Mouse (Mus musculus) intestine, postnatal 0 days (tissue): ENCODE measurements around the gene Cfap97. TPM values are rescaled to one million over a fixed set of nuclear protein-coding genes. Genes with fewer than 3 reads are reported as not detected.
"Not testable (repeated sequence)": the region's sequence is repeated elsewhere in the genome, so short reads cannot be mapped to it uniquely, and the experiment has no call there.

ENCODE experiments used
- ATAC-seq: fragments of 200-750 bp; cut with Nextera tagmentation; 2 replicates; pipeline ENCODE4 v1.8.0; 2017; ENCODE audit warnings: mild to moderate bottlenecking, moderate TSS enrichment, moderate library complexity
- H3K27ac ChIP-seq: fragments of 300-500 bp; sonication (generic); 2 replicates; pipeline ENCODE4 v1.5.1; 2014; ENCODE audit warnings: mild to moderate bottlenecking, low read depth, low read length, moderate library complexity
- H3K27me3 ChIP-seq: fragments of 300-500 bp; sonication (generic); replicated peaks from 2 replicates; pipeline ENCODE4 v1.6.1; 2014; ENCODE audit warnings: low read length, mixed read lengths; ENCODE audit not compliant: control insufficient read depth, insufficient read depth
- H3K36me3 ChIP-seq: fragments of 300-500 bp; sonication (generic); 2 replicates; pipeline ENCODE4 v1.6.1; 2014; ENCODE audit warnings: mild to moderate bottlenecking, moderate library complexity; ENCODE audit not compliant: control insufficient read depth, insufficient read depth
- H3K4me1 ChIP-seq: fragments of 300-500 bp; sonication (generic); replicated peaks from 2 replicates; pipeline ENCODE4 v1.6.1; 2014; ENCODE audit warnings: antibody characterized with exemption, low read length, mixed read lengths; ENCODE audit not compliant: control insufficient read depth, insufficient read depth
- H3K4me2 ChIP-seq: fragments of 300-500 bp; sonication (generic); replicated peaks from 2 replicates; pipeline ENCODE4 v1.6.1; 2014; ENCODE audit warnings: low read depth, mild to moderate bottlenecking, moderate library complexity
- H3K4me3 ChIP-seq: fragments of 300-500 bp; sonication (generic); 2 replicates; pipeline ENCODE4 v1.5.1; 2014; ENCODE audit warnings: low read depth, low read length
- H3K9ac ChIP-seq: fragments of 300-500 bp; sonication (generic); 2 replicates; pipeline ENCODE4 v1.6.1; 2014; ENCODE audit warnings: mild to moderate bottlenecking, low read depth, low read length
- H3K9me3 ChIP-seq: fragments of 300-500 bp; sonication (generic); 2 replicates; pipeline ENCODE4 v1.6.1; 2016; ENCODE audit warnings: mixed run types; ENCODE audit not compliant: control insufficient read depth
- CTCF ChIP-seq: sonication (generic); IDR thresholded peaks from 2 replicates; pipeline ENCODE4 v1.5.1; 2016; ENCODE audit warnings: low read depth, mild to moderate bottlenecking, control low read depth, antibody characterized with exemption, moderate library complexity
- WGBS: fragments of 180-500 bp; shearing (Covaris S2); extraction: QIAGEN DNeasy Blood & Tissue Kit; methylation state at CpG from one replicate; pipeline ENCODE4 v1.1.7; 2014; 5-methylcytosine and 5-hydroxymethylcytosine counted together
- polyA plus RNA-seq: library from polyadenylated mRNA; unstranded; fragments of >200 nt; fragmentation: Nextera tagmentation; extraction: Ambion mirVana; gene quantifications from 2 replicates; pipeline ENCODE4 v1.2.1, GENCODE M21; 2015

The Cfap97 gene
- polyA plus RNA-seq = 15.2 and 17.1 TPM in 2 replicates

- H3K36me3 ChIP-seq = no peaks in the 10 kb centered on the region
- peak within 1 kb of the TSS; percentile 93 for H3K9ac ChIP-seq
- peak within 1 kb of the TSS; percentile 83 for H3K4me3 ChIP-seq
- no peaks in the 10 kb centered on the region for H3K4me1 ChIP-seq
- WGBS = 1% methylated on average over 55 of the region's 75 CpGs
- 0 out of 2 replicates have a peak, but pooled peaks have one; percentile 6 for TF ChIP-seq CTCF
- peak; percentile 66 for ATAC-seq
- no peaks in the 10 kb centered on the region for H3K9me3 ChIP-seq
- H3K27ac ChIP-seq = peak within 1 kb of the TSS; percentile 81
- no peaks in the 10 kb centered on the region for H3K27me3 ChIP-seq
- peak within 1 kb of the TSS; percentile 93 for H3K4me2 ChIP-seq
Observed at GRCm38 (mm10) chr8:46151202-46152062, at the start of gene Cfap97. Gene Cfap97 (plus strand): TSS chr8:46151771.

GRCm38 (mm10) chr8:46103434-46103833 lies 48.1 kb upstream of the Cfap97 start:
- ATAC-seq = no peak
- WGBS = 92% methylated on average over 11 of the region's 11 CpGs

GRCm38 (mm10) chr8:46107690-46108089 lies 43.9 kb upstream of the Cfap97 start:
- Histone ChIP-seq H3K36me3 (peaks cover 28% of the 10 kb centered on the region), H3K4me3 (no peak overlapping the region), H3K27me3 (no peaks in the 10 kb centered on the region), H3K4me2 (no peak overlapping the region), H3K4me1 (no peaks in the 10 kb centered on the region), H3K27ac (no peak overlapping the region), H3K9ac (no peak overlapping the region), H3K9me3 (no peaks in the 10 kb centered on the region)
- no peak for ATAC-seq
- no peak for TF ChIP-seq CTCF

More at GRCm38 (mm10) chr8:46103434-46103833, 48.1 kb upstream of the Cfap97 start:
- Histone ChIP-seq H3K36me3 (peaks cover 39% of the 10 kb centered on the region), H3K27ac (no peak overlapping the region), H3K4me1 (no peaks in the 10 kb centered on the region), H3K4me3 (no peak overlapping the region), H3K4me2 (no peak overlapping the region), H3K9me3 (0 out of 2 replicates have a peak, but pooled peaks cover 7% of the 10 kb centered on the region), H3K27me3 (no peaks in the 10 kb centered on the region), H3K9ac (no peak overlapping the region)
- no peak for TF ChIP-seq CTCF

- 0 out of 2 replicates have a peak, but pooled peaks have one; percentile 17 for TF ChIP-seq CTCF
- H3K4me1 ChIP-seq, H3K27ac ChIP-seq, H3K4me2 ChIP-seq, H3K9ac ChIP-seq, ATAC-seq, H3K9me3 ChIP-seq, H3K4me3 ChIP-seq, H3K27me3 ChIP-seq: not testable (repeated sequence)
- H3K36me3 ChIP-seq = peaks cover 24% of the 10 kb centered on the region; the same call in 1 of the 2 replicates
Observed at GRCm38 (mm10) chr8:46113421-46114170, 38.0 kb upstream of the Cfap97 start.

- no peak overlapping the region for H3K4me2 ChIP-seq
- no peaks in the 10 kb centered on the region for H3K4me1 ChIP-seq
- 81% methylated on average over 3 of the region's 3 CpGs for WGBS
- TF ChIP-seq CTCF = no peak
- peaks cover 20% of the 10 kb centered on the region for H3K36me3 ChIP-seq
- no peak overlapping the region for H3K27ac ChIP-seq
- no peaks in the 10 kb centered on the region for H3K9me3 ChIP-seq
- H3K9ac ChIP-seq = no peak overlapping the region
- H3K4me3 ChIP-seq = no peak overlapping the region
- ATAC-seq = no peak
- no peaks in the 10 kb centered on the region for H3K27me3 ChIP-seq
Observed at GRCm38 (mm10) chr8:46117172-46117571, 34.4 kb upstream of the Cfap97 start.

GRCm38 (mm10) chr8:46119176-46119575 lies 32.4 kb upstream of the Cfap97 start:
- no peak for ATAC-seq
- no peak overlapping the region for H3K27ac ChIP-seq
- 92% methylated on average over 3 of the region's 3 CpGs for WGBS

More at GRCm38 (mm10) chr8:46119176-46119575, 32.4 kb upstream of the Cfap97 start:
- Histone ChIP-seq H3K9me3 (no peaks in the 10 kb centered on the region), H3K9ac (no peak overlapping the region), H3K27me3 (no peaks in the 10 kb centered on the region), H3K4me1 (no peaks in the 10 kb centered on the region), H3K36me3 (peaks cover 23% of the 10 kb centered on the region), H3K4me3 (no peak overlapping the region), H3K4me2 (no peak overlapping the region)
- TF ChIP-seq CTCF = no peak
